Mouse (Mus musculus): ENCODE data around the gene Rab39.
A peak's percentile ranks its signal among the peaks of the same experiment; 100 is the strongest.

The Rab39 gene

DNA sequence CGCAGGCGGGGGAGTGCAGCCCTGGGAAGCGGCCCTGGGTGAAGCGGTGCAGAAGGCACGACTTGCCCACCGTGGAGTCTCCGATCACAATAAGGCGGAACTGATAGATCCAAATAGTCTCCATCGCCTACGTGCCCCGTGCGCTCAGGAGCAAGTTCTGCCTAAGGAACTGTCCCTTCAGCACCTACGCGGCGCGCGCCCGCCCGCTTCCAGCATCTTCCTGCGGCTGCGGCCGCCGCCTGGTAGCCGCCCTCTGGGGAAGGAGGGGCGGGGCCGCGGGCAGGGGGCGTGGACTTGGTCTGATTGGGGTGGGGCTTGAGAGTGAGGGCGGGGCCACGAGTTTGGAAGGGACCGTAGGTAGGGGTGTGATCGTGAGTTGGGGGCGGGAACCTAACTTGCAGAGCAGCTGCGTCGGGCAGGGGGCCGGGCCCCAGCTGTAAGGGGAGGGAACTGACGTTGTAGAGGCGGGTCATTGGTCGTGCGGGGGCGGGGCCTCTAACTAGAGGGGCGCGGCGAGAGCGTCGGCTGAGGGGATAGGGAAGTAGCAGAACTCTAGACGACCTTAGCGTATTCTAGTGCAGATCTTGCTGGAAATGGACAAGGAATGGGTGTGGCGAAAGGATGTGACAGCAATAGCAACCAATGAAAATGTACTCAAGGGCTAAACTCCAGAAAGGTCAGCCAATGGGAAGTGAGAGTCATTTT lies at the start of gene Rab39:
Gene Rab39 (minus strand): TSS at position 241 of the 705 bp plus-strand sequence.
- peak; percentile 82 for DNase-seq

- no peak for DNase-seq
Observed at GRCm38 (mm10) chr9:53754801-53755200, 48.8 kb upstream of the Rab39 start.

GRCm38 (mm10) chr9:53750899-53751298 lies 44.9 kb upstream of the Rab39 start:
- DNase-seq, result no peak

GRCm38 (mm10) chr9:53750411-53750810 lies 44.4 kb upstream of the Rab39 start:
- no peak for DNase-seq

DNA sequence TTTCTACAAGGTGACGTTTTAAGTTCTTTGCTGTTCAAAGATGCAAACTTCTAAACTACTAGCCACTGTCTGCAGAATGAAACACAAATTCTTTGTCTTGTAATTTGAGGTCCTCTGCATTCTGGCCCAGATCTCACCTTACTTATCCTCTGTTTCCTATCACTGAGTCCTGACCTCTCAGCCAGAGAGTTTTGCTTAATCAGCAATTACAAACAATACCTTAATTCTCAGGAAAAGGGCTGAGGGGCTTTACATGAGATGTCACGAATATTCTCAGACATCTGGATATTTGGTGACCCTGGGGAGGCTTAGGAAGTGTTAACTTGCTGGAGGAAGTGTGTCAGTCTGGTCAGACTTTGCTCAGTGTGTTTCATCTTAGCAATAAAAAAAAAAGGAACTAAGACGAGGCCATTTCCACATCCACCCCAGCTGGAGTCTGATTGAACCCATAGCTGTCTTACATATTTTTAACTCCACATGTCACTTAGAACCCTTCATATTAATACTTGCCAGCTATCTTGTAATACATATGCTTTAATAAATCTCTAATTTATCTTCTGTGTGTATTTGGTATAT lies 34.9 kb upstream of the Rab39 start:
- DNase-seq, result no peak

GRCm38 (mm10) chr9:53705491-53705991 lies 491 bp downstream of the Rab39 start:
- DNase-seq, result peak; percentile 42

DNA sequence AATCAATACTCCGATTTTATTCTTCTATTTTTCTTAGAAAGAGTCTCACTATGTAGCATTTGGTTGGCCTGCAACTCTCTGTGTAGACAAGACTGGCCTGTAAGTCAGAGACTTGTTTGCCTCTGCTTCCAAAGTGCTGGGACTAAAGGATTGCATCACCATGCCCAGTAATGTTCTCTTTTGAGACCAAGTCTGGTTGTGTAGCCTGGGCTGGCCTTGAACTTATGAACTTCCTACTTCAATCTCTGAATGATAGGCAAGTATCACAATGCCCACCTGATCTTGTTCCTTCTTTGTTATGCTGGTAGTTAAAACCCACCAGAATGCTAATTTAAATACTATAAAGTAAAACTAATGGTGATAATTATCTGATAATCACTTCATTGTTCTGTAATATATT lies 3.0 kb downstream of the Rab39 start:
- no peak for DNase-seq

DNA sequence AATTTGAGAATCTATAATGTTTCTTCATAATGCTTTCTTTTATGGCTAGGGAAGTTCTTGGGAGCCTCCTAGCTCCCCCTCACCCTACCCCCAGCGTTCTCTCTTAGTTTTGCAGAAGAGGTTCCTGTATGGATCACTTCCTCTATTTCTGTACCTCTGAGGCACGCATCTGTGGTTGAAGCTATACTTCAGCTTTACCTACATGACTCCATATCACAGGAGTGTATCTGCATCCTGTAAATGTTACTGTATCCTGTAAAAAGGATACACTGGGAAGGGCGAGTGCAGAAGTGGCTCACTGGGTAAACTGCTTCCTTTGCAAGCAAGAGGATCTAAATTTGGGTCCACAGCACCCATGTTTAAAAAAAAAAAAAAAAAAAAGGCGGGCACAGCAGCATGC lies 5.5 kb downstream of the Rab39 start:
- DNase-seq, result no peak

DNA sequence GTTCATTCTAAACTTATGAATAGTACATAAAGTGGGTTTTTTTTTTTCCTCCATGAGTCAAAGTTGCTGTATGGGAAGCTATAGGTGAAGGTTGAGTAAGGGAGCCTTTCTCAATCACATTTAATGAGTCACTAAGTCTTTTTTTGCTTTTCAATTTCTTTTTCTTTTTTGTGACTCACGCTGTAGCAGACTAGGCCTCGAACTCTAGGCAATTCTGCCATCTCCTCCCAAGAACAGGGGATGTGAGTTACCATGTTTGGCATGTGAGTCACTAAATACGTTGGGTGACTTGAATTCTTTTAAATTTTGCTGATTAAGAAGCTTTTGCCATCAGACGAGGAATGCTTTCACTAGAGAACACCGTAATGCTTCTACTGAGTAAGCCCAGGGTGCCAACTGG lies 10.2 kb downstream of the Rab39 start:
- no peak for DNase-seq

DNA sequence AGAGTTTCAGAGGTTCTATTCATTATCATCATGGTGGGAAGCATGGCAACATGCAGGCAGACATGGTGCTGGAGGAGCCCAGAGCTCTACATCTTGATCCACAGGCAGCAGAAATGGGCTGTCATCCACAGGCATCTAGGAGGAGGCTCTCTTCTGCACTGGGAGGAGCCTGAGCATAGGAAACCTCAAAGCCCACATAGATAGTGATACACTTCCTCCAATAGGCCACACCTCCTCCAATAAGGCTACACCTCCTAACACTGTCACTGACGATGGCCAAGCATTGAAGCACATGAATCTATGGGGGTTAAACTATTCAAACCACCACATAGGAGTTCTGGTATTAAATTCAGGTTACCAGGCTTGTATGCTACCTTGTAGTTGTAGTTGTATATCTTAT lies 12.3 kb downstream of the Rab39 start:
- no peak for DNase-seq

DNA sequence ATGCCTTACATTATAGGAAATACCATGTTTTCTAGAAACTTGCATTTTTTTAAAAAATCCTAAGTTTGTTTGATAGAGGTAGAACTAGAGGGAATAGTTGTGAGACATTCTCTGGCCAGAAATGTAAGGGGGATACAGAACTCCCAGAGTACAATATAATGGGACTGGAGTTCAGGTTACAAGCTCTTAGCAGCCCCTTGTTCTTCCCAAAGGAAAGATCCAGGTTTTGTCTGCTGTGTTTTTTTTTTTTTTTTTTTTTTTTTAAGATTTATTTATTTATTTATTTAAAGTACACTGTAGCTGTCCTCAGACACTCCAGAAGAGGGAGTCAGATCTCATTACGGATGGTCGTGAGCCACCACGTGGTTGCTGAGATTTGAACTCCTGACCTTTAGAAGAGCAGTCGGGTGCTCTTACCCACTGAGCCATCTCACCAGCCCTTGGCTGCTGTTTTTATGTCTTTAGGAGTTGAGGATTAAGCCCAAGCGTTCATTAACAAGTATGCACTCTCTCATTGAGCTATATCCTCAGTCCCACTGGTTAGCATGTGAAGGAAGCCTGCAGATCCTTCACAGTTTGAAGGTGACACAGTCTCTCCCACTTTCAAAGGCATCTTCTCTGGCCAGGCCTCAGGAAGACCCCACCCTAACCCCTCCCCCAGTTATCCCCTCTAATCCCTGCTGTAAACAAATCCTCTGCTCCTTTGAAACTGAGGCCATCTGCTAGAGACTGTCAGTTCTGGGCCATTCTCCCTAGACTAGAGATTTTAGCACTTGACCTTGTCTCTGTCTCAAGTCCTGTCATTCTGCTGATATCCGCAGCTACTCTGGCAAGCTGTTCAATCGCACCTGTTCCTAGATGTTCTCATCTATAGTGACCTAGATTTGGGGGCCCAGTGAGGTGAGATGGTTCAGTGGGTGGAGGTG lies 14.0 kb downstream of the Rab39 start:
- no peak for DNase-seq

GRCm38 (mm10) chr9:53680851-53681250 lies 25.2 kb downstream of the Rab39 start:
- DNase-seq, result no peak

DNA sequence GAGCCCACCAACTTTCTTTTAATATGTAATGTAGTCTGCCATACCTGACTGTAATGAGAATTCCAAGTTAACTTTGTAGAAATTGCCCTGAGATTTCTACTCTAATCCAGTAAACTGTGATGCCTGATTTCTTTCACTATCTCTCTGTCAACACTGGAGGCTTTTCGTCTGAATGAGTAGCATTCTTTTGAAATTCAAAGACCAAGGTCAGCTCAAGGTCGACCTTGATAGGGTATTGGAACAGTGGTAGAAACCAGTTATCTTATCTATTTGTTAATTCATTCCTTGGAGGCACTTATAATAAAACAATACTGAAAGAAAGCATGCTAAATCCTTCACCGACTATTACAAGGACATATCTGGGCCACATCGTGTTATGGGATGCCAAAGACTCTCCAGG lies 29.1 kb downstream of the Rab39 start:
- no peak for DNase-seq

GRCm38 (mm10) chr9:53673571-53673970 lies 32.5 kb downstream of the Rab39 start:
- peak; percentile 75 for DNase-seq

- peak; percentile 27 for DNase-seq
Observed at GRCm38 (mm10) chr9:53669680-53670219, 36.3 kb downstream of the Rab39 start, which contains the start of gene Cul5. Cul5 (minus strand) TSS chr9:53670014.

DNA sequence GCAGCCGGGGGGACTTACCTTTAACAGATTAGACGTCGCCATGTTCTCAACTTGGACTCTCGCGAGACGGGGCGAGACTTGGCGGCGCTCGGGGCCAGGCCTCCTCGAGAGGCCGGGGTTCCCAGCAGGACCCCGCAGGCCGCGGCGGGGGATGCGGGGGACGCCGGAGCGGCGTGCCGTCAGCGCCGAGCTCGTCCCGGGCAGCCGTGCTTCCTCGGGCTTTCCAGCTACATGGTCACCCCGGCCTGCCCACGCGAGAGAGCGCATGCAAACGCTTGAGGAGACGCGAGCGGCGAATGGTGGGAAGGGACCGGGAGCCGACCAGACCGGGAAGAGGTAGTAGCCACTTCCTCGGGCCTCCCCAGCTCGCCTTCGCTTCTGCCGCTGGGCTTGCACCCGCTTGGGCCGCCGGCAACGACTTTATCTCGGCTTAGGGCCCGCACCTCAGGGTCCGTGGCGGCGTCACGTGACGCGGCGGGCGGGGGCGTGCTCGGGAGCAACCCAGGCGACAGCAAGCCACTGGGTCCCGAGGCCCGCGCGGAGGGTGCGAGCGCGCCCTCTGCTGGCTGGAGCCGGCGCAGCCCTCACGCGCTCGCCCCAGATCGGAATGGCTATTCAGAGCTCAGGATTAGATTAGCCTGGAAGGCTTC lies 38.9 kb downstream of the Rab39 start:
- DNase-seq, result peak; percentile 95

DNA sequence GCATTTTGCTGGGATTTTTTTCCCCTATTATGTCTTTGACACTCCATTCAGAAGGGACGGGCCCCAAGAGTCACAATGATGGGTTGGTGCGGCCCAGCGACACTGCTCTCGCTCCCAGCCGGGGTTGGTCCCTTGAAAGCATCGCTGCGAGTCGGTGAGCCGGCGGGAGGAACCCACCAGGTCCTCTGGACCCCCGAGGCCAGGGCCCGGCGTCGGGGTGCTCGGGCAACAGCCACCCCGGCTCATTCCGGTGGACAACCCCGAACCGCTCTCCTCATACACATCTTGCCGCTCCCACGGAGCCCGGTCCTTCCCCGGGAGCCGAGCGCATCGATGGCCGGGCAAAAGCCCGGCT lies 39.4 kb downstream of the Rab39 start:
- DNase-seq, result no peak

DNA sequence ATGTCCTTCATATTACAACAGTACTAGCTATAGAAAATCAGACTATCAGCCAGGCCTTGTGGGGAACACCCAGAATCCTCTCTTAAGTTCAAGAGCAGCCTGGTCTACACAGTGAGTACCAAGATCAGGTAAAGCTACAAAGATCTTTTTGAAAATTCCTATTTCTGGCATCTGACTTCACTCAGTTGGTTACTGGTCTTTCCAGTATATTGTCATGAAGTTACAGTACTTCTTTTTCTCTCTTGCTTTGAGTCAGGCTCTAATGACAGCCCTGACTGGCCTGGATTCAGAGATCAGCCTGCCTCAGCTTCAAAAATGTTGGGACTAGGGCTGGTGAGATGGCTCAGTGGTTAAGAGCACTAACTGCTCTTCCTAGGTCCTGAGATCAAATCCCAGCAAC lies 40.6 kb downstream of the Rab39 start:
- no peak for DNase-seq

GRCm38 (mm10) chr9:53664819-53665218 lies 41.2 kb downstream of the Rab39 start:
- DNase-seq, result no peak

- DNase-seq, result no peak
Observed at GRCm38 (mm10) chr9:53634796-53635195, 71.2 kb downstream of the Rab39 start.

Data from right cerebral cortex, postnatal 14 days (tissue).